Mouse (Mus musculus) embryonic fibroblast, embryonic 13.5 days (primary cell): ENCODE results near the gene Aurka. TPM values are rescaled to one million over a fixed set of nuclear protein-coding genes. Genes with fewer than 3 reads are reported as not detected.

Experiments
- H3K27ac ChIP-seq: 2 replicates; pipeline ENCODE4 v1.5.1; 2012; ENCODE audit warnings: low read length, control low read depth, inconsistent platforms; ENCODE audit not compliant: insufficient read depth
- H3K4me1 ChIP-seq: 2 replicates; pipeline ENCODE4 v1.6.1; 2011; ENCODE audit warnings: low read length; ENCODE audit not compliant: control insufficient read depth, insufficient read depth
- H3K4me3 ChIP-seq: 2 replicates; pipeline ENCODE4 v1.5.1; 2011; ENCODE audit warnings: mild to moderate bottlenecking, control low read depth, low read length; ENCODE audit not compliant: insufficient read depth
- CTCF ChIP-seq: IDR thresholded peaks from 2 replicates; pipeline ENCODE4 v1.5.1; 2011; ENCODE audit warnings: mild to moderate bottlenecking, control low read depth, low read length, moderate library complexity, borderline replicate concordance; ENCODE audit not compliant: insufficient read depth
- POLR2A ChIP-seq: IDR thresholded peaks from 2 replicates; pipeline ENCODE4 v1.6.1; 2011; ENCODE audit warnings: low read depth, mild to moderate bottlenecking, control low read depth, low read length, moderate library complexity
- polyA plus RNA-seq: library from polyadenylated mRNA; stranded (reverse); fragments of >200 nt; gene quantifications from 2 replicates; pipeline ENCODE4 v1.2.4, GENCODE M21; 2011; ENCODE audit warnings: low read depth; ENCODE audit not compliant: missing spikeins, insufficient read length

Aurka gene
- polyA plus RNA-seq, 1 experiment, result 35.5 TPM

- H3K4me3 ChIP-seq, result no peak overlapping the region
- H3K4me1 ChIP-seq, result no peaks in the 10 kb centered on the region
- no peak for TF ChIP-seq POLR2A
- no peak for TF ChIP-seq CTCF
- no peak overlapping the region for H3K27ac ChIP-seq
Observed at GRCm38 (mm10) chr2:172406173-172406572, 35.8 kb upstream of the Aurka start.

DNA sequence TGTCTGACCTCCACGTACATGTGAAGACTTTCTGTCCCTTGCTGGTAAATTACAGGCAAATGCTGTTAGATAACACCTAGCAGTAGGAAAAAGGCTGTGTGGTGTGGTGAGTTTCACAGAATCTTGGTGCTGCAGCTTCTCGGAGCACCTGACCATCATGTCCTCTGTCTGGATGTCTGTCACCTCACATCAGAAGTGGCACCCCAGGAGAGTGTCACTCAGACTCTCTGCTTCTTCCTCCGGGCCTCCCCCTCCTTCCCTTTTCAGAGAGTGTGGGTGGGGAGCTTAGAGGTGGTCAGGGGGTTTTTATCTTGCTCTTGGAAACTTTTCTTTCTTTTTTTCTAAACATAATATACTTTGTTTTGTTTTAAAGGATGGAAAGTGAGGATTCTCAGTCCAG is 34.7 kb upstream of the Aurka start:
- no peak overlapping the region for H3K4me3 ChIP-seq
- no peak for TF ChIP-seq POLR2A
- TF ChIP-seq CTCF, result no peak
- no peaks in the 10 kb centered on the region for H3K4me1 ChIP-seq
- H3K27ac ChIP-seq, result no peak overlapping the region

GRCm38 (mm10) chr2:172404239-172404638 is 33.9 kb upstream of the Aurka start:
- TF ChIP-seq CTCF (no peak), POLR2A (no peak)
- H3K4me1 ChIP-seq, result no peaks in the 10 kb centered on the region
- no peak overlapping the region for H3K4me3 ChIP-seq
- H3K27ac ChIP-seq, result no peak overlapping the region

GRCm38 (mm10) chr2:172401116-172401825 is 30.9 kb upstream of the Aurka start:
- H3K27ac ChIP-seq, result no peak overlapping the region
- no peaks in the 10 kb centered on the region for H3K4me1 ChIP-seq
- no peak overlapping the region for H3K4me3 ChIP-seq
- TF ChIP-seq POLR2A (no peak), CTCF (no peak)

DNA sequence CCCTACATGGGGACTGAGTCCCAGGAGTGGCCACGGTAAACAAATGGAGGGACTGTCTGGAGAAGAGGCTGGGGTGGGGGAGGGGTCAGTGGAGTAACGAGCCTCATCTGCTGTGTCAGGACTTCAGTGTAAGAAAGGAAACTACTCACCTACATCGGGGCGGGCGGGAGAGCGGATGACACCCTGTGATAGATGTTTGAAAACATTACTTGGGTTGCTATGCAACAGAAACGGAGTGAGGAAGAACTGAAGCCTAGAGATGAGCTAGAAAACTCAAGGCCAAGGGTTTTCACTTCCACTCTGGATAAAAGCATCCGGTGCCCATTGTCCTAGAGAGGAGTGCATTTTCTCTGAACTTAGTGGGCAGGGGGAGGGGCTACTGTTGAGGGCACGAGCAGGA is 29.6 kb upstream of the Aurka start:
- no peaks in the 10 kb centered on the region for H3K4me1 ChIP-seq
- no peak overlapping the region for H3K27ac ChIP-seq
- TF ChIP-seq POLR2A, result no peak
- no peak for TF ChIP-seq CTCF
- H3K4me3 ChIP-seq, result no peak overlapping the region

- Histone ChIP-seq H3K4me1 (0 out of 2 replicates have a peak, but pooled peaks cover 3% of the 10 kb centered on the region), H3K27ac (no peak overlapping the region), H3K4me3 (no peak overlapping the region)
- TF ChIP-seq POLR2A, result no peak
- no peak for TF ChIP-seq CTCF
Observed at GRCm38 (mm10) chr2:172395961-172396360, 25.6 kb upstream of the Aurka start.

GRCm38 (mm10) chr2:172394671-172395070 is 24.3 kb upstream of the Aurka start:
- 0 out of 2 replicates have a peak, but pooled peaks cover 3% of the 10 kb centered on the region for H3K4me1 ChIP-seq
- TF ChIP-seq CTCF, result no peak
- no peak for TF ChIP-seq POLR2A
- no peak overlapping the region for H3K4me3 ChIP-seq
- no peak overlapping the region for H3K27ac ChIP-seq

DNA sequence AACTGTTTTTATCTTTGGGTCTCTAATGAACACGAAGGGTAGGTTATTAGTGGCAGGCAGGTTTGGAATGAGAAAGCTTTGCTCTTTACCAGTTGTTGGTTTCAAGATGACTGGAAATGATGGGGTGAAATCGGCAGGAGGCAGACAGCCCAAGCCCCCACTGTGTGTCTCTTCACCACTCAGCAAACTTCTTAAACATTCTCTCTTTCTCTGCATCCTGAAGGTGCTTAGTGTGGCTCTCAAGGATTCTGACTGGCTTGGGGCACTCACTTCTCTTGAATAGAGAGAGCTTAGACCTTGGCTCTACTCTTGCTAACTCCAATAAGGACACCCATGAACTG is 23.7 kb upstream of the Aurka start:
- H3K4me1 ChIP-seq, result 0 out of 2 replicates have a peak, but pooled peaks cover 3% of the 10 kb centered on the region
- no peak for TF ChIP-seq CTCF
- TF ChIP-seq POLR2A, result no peak
- no peak overlapping the region for H3K27ac ChIP-seq
- no peak overlapping the region for H3K4me3 ChIP-seq

GRCm38 (mm10) chr2:172393391-172394051 is 23.2 kb upstream of the Aurka start, which contains the start of gene Cass4:
Cass4 (plus strand) TSS chr2:172393794.
- TF ChIP-seq POLR2A (no peak), CTCF (no peak)
- Histone ChIP-seq H3K27ac (no peak within 1 kb of the TSS), H3K4me1 (0 out of 2 replicates have a peak, but pooled peaks cover 3% of the 10 kb centered on the region), H3K4me3 (no peak within 1 kb of the TSS)

- H3K4me1 ChIP-seq, result 0 out of 2 replicates have a peak, but pooled peaks cover 3% of the 10 kb centered on the region
- H3K4me3 ChIP-seq, result no peak overlapping the region
- H3K27ac ChIP-seq, result peak overlapping the region; percentile 19; the same call in 1 of the 2 replicates
- no peak for TF ChIP-seq CTCF
- TF ChIP-seq POLR2A, result no peak; the same call in 1 of the 2 replicates
Observed at GRCm38 (mm10) chr2:172392041-172392521, 21.7 kb upstream of the Aurka start.

DNA sequence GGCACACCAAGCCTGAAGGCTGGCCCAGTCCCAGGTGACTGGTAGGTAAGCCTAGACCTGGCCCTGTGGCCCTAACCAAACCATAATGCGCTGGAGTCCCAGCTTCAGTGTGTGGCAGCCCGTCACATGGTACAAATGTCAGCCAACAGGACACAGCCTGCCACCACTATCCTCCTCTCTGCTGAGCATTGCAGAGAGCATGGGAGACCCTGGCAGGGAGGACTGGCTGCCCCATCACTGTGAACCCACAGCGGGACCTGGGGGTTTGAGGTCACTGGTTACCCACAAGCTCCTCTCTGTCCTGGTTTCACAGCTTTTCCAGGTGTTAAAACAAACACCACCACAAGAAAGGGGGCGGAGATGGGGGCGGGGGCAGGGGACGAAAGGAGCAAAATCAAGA is 20.0 kb upstream of the Aurka start:
- TF ChIP-seq POLR2A (no peak), CTCF (no peak)
- Histone ChIP-seq H3K27ac (no peak overlapping the region), H3K4me1 (0 out of 2 replicates have a peak, but pooled peaks cover 3% of the 10 kb centered on the region), H3K4me3 (no peak overlapping the region)
